Mouse (Mus musculus): ENCODE data around the gene Cox4i2.

Gene Cox4i2

DNA sequence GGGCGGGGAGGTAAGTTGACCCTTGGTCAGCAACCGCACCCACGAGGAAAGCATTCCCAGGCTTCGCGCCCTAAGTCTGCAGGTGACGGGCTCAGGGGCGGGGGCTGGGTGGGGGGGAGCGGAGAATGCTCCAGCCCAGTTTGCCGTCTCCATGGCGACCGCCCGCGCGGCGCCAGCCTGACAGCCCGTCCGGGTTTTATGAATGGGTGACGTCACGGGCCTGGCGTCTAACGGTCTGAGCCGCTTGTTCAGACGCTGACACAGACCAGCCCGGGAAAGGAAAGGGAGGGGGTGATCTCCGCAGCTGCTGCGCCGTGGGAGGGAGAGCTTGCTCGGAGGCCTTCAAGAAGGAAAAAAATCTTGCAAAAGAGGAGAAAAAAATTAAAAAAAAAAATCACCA, 19.0 kb upstream of the Cox4i2 start:
- DNase-seq (ENCODE audit: low spot score in 2 of 2), result peak; percentile 43 to 79

DNA sequence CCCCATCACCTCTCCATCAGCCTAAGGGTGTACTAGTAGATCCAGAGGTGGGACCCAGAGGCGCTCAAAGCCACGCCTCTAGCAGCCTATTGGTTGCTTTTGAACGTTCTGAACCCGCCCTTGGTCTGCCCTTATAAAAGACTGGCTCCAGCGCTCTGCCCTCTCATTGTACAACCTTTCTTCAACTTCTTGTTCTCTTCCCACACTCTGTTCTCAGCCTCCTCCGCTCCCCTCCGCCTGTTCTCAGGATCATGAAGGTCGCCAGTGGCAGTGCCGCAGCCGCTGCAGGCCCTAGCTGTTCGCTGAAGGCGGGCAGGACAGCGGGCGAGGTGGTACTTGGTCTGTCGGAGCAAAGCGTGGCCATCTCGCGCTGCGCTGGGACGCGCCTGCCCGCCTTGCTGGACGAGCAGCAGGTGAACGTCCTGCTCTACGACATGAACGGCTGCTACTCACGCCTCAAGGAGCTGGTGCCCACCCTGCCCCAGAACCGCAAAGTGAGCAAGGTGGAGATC, 17.8 kb upstream of the Cox4i2 start, which contains the start of gene Id1:
Id1 (plus strand) TSS at position 162 of the 512 bp plus-strand sequence.
- peak; percentile 58 to 74 for DNase-seq (ENCODE audit: low spot score in 2 of 2)

DNA sequence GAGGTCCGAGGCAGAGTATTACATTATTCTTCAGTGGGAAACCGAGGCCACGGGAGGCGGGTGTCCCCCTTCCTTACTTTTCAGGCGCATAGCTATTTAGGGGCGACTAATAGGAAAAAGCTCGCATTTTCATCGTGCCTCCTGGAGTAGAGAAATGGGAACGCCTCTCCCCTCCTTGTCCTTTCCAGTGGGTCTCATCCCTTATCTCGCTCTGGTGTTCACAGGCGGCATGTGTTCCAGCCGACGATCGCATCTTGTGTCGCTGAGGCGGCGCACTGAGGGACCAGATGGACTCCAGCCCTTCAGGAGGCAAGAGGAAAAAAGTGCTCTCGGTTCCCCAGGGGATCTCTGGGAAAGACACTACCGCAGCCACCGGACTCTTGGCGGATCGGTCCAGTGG, 17.2 kb upstream of the Cox4i2 start:
- DNase-seq (ENCODE audit: low spot score in 2 of 2), result no peak

DNA sequence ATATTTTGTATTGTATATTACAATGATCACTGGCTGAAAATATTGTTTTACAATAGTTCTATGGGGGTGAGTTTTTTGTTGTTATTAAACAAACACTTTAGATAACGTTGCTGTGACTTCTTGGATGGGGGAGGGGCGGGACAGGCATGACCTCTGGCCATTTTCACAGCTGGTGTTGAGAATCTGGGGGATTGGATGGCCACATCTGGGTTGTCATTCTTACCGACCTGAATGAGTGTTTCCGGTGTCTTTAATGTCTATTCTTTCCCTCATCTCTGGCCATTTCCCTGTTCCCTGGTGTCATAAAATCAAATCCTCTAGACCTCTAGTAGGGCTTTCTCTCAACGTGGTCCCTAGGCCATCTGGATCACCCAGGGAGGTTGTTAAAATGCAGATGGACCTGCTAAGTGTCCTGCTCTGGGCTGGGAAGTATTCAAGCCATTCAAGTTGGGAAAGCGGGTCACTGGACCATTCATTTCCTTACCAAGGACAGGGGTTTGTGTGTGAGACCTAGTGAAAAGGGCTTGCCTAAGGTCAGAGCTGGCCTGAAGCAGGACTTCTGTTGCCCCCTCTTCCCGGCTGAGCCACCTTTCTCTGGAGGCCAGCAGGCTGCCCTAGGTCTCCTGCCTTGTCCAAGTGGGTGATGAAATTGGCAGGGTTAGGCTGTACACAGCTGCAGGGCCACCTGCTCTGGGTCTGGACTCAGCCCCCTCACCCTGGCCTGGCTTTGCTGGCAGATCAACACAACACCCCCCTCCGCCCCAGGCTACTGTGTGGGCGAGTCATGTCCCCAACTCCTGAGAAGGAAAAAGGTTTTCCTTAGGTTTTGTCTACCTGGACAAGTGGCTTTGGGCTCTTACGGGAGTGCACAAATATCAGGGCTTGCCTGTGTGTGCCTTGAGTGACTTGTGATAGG, 16.4 kb upstream of the Cox4i2 start:
- DNase-seq (ENCODE audit: low spot score in 2 of 2), result no peak

DNA sequence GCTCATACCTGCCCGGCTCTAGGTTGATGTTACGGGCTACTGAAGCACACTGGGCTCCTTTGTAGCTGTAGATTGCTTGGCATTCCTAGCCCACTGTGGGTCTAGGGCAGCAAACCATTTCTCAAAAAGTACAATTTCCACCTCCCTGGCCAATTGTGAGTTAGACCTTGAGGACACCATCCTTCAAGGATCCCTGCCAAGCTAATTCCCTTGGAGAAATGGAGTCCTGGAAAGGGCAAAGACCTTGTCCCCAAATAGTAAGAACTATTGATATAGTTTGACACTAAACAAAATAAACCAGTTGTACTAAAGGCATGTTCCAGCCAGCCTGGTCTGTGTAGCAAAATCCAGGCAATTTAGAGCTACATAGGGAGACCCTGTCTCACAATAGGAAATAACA, 15.6 kb upstream of the Cox4i2 start:
- DNase-seq (ENCODE audit: low spot score in 2 of 2), result no peak

DNA sequence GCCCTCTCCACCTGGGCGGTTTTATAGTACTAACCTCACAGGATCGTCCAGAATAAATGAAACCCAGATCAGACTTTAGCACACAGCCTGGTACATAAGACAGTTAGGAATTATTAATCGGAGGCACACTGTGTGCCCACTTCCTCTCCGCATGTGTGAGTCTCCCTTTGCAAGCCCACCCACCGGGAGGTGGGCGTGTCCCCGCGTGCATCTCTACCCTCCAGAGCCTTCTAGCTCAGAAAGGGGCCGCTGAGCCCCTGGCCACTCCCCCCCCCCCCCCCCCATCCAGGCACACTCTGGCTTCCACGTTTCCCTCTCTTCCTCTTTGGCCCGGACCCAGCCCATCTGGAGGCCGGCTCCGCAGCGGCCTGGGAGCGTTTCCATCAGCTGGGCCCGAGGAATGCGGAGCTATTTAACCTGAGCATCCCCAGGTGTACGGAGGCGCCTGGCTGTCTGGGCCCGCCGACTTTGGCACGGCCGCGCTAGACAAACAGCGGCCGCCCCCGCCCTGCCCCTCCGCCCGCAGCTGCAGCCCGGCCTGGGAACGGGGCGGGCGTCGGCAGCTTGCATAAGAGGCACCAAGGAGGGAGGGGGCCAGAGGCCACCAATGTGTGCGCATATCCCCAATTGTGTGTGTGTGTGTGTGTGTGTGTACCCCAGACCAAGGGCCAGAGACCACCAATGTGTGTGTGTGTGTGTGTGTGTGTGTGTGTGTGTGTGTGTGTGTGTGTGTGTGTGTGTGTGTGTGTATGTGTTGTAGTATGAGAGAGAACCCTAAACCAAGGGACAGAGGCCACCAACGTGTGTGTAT, 14.7 kb upstream of the Cox4i2 start:
- DNase-seq (ENCODE audit: low spot score in 2 of 2), result peak in 1 of 2 experiments; percentile 53

DNA sequence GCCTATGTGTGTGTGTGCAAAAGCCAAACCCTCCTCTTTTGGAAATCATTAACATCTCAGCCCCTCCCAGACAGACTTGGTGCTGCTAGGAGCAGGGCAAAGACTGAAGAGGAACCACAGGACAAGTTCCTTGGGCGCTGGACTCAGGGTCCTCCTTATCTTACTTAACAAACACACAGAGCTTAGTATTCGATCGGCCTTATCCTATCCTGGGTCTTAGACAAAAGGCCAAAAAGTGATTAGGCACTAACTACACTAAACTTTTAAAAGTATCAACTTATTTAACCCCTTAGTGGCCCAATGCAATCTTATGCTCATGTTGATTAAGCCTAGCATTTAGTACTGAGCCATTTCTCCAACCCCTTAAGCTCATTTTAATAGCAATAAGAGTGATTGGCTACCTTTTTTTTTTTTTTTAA, 14.1 kb upstream of the Cox4i2 start:
- no peak for DNase-seq (ENCODE audit: low spot score in 2 of 2)

DNA sequence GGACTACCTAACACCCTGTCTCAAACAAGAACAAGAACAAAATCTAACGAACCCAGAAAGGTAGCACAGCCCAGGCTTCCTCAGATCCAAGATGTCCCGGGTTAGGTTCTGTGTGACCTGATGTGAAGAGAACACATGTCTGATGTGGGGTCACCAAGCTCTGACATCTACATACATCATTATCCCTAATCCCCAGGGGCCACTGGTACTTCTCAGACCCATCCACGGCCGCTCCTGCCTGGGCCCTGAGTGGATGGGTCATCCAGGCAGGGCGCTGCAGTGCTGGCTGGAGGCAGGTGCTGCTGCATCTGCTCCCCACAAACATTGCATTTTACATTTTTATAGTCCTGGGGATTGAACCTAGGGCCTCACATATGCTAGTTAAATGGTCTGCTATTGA, 13.5 kb upstream of the Cox4i2 start:
- no peak for DNase-seq (ENCODE audit: low spot score in 2 of 2)

DNA sequence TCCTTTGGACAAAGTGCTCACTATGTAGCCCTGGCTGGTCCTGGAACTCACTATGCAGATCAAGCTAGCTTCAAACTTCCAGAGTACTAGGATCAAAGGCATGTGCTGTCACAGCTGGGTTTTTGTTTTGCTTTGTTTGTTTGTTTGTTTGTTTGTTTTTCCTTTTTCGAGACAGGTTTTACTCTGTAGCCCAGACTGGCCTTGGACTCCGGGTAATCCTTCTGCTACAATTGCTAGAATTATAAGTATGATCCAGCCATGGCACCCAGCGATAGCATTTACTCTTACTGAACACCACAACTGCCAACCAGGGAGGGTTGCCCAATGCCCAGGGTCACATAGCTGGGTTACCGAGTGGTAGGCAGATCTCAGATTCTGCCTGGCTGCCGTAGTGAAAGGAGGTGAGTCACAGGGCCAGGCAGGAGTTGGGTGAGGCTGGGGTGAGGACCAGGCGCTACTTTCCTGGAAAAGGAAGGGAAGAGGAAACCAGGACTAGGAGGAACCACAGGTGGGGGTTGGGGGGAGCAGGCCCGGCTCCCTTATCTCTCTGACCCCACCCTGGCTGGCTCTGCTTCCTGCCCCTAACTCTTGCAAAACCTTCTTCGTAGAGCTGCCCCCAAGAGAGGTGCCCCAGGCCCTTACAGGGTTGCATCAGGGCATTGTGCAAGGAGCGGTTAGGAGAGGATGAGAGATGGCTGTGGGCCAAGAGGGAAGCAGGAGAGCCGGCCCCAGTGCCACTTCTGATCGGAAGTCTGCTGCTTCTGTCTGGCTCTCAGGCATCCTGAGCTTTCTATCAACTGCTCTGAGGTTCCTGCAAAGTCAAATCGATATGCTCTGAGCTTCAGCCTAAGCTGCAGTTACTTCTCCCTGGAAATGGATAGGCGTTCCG, 12.6 kb upstream of the Cox4i2 start:
- peak in 1 of 2 experiments; percentile 70 for DNase-seq (ENCODE audit: low spot score in 2 of 2)

DNA sequence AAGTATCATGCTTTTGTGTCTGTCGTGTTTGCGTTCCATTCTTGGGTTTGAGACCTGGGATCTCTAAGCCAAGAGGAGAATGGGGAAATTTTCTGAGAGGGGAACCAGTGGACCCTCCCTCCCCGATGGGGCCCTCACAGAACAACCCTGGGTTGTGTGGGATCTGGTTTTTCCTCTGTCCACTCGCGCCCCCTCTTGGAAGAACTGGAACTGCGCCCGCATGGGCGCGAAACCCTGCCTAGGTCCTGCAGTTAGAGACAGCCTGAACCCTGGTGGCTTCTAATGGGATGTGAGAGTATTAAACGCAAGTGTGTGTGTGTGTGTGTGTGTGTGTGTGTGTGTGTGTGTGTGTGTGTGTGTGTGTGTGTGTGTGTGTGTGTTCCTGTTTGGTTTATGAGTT, 11.5 kb upstream of the Cox4i2 start:
- peak in 1 of 2 experiments; percentile 76 for DNase-seq (ENCODE audit: low spot score in 2 of 2)

DNA sequence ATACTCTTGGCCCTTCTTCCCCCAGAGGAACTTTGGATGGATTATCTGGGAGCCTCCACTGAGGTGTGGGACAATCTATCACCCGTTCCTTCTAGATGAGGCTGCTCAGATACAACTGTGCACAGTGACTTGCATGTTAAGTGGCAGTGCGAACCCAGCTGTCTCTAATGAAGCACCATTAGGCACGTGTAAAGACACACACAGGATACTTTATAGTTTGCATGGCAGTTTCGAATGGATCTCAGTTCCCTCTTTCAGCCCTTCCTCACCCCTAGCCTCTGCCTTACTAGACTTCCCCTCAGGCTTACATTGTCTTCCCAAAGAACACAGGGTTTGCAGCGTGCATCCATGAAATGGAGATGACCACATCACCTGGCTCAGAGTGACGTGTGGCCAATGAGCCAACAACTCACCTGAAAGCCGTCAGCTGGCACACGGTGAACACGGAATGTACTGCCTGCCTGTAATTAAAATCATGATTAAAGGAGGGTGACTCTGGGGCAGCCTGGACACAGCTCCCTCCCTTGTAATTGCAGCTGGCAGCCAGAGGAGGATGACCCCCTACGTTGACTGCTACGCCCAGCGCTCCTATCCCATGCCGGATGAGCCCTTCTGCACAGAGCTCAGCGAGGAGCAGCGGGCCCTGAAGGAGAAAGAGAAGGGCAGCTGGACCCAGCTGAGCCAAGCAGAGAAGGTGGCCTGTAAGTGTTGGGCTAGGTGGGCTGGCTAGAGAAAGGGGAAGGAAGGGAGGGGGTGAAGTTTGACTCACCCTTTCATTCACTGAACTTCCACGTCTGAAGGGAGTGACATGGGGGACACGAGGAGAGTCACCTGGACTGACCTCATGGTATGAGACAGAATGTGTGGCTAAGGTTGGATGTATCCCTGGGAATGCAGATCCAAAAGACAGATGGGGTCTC, 2.8 kb downstream of the Cox4i2 start:
- no peak for DNase-seq (ENCODE audit: low spot score in 2 of 2)

DNA sequence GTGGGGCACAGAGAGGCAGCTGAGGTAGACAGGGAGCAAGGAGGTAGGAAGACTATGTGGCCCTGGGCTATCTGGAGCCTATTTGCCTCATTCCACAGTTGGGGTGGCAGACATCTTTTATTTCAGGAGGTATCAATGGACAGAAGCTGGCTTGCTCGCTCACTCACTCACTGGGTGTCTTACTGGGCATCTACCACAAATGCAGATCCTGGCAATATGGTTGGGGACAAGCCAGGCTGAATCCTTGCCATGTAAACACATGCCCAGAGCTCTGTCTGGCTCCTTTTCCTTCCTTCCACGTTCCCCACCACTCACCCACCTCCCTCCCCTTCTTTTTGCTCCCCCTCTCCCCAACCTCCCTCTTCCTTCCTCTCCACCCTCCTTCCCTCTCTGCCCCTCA, 3.5 kb downstream of the Cox4i2 start:
- no peak for DNase-seq (ENCODE audit: low spot score in 2 of 2)

DNA sequence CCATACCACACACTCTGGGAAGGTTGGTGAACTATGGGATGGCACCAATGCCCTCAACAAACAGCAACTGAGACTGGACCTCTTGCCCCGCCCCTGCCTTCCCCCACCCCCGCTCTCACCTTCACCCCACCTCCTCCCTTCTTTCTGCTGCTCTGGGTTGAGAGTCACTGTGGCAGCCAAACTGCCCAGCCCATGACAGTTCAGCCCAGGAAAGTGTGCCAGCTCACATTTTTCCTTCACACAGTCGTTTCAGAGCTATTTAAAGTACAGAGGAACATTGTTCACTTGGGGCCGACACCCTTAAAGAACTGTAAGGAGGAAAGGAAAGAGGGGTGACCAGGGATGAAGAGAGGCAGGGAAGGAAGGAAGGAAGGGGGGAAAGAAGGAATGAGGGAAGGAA, 4.4 kb downstream of the Cox4i2 start:
- no peak for DNase-seq (ENCODE audit: low spot score in 2 of 2)

DNA sequence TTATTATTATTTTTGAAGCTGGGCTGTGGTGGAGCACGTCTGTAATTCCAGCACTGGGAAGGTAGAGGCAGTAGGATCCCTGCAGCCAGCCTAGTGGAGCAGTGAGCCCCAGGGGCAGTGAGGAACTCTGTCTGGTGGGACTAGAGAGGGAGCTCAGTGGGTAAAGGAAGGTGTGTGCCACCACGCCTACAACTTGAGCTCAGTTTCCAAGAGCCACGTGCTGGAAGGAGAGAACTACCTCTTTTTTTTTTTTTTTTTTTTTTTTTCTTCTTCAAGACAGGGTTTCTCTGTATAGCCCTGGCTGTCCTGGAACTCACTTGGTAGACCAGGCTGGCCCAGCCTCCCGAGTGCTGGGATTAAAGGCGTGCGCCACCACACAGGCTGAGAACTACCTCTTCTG, 9.3 kb downstream of the Cox4i2 start:
- no peak for DNase-seq (ENCODE audit: low spot score in 2 of 2)

DNA sequence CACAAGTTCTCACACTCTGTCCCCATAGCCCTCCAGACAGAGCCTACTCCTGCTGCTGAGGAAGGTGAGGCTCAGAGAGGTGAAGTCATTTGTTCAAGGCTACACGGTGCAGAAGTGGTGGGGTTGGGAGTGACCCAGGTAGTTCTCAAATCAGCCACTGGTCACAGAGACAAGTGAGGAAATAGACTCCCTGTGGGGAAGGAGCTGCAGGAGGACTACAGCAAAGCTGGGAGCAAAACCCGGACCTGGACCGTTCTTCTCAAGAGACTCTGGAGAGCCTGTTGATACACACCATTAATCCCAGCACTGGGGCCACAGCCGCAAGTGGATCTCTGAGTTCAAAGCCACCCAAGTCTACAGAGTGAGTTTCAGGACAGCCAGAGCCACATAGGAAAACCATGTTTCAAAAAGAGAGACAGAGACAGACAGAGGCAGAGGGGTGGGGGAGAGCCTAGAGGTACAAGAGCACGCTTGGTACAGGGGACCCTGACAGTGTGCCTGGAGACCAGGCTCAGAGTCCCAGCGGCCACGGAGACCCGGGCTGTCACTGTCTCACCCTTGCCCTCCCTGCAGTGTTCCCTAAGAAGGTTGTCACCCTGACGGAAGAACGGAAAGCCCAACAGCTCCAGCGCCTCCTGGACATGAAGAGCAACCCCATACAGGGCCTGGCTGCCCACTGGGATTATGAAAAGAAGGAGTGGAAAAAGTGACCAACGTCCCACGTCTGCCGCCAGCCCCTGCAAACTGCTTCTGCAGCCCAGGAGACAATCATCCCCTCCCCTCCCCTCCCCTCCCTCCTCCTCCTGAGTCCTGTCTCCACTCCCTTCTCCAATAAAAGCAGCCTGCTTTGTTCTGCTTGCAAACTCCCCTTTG, 10.4 kb downstream of the Cox4i2 start:
- no peak for DNase-seq (ENCODE audit: low spot score in 2 of 2)

DNA sequence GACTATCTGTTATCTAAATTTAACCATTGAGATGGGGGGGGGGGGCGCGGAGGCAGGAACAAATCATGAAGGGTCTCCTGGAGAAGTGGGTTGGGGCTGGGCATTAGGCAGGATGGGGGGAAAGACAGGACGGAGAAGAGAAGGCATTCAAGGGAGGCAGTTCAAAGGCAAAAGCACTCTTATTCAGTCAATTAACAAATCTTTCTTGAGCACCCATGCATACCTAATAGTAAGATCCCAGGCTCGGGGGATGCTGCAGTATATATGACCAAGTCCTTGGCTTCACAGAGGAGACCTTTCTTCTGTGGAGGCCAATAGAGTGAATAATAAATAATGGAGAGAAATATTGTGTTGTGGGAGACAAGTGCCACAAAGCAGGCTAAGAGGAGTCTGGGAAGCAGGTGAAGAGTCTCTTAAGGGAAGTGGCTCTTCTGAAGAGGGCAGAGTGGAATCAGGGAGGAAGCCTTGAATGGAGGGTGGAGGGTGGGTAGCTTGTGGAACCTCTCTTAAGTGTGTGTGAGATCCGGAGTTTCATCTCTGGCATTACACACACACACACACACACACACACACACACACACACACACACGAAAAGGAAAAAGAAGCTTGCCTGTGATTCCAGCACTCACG, 11.2 kb downstream of the Cox4i2 start:
- DNase-seq (ENCODE audit: low spot score in 2 of 2), result no peak

DNA sequence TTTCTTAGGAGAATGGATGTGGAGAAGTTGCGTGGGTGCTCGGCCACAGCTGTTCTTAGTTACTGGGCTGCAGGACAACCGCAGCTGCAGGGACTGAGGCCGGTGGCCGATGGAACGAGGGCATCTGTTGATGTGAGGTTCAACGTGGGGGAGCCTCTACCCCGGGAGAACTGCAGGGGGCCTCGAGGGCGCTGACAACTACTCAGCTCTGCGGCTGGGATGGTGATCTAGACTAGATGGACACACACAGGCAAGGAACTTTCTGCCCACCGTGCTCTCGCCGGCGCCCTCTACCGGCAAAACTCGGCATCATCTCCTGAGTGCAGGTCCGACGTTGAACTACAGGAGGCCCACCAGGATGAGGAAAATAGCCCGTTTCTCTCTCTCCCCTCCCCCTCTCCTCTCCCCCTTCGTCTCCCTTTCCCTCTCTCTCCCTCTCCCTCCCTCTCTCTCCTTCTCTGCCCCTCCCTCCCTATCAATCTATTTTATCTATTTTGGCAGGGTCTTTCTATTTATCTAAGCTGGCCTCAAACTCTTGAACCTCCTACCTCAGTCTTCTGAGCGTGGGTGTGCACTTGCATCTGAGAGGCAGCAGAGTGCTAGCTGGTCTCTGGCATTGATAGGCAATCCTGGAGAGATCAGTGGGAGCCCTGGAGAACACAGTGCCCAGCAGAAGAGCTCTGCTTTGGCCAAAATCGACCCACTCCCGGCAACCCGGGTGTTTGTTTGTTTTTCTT, 12.6 kb downstream of the Cox4i2 start:
- DNase-seq (ENCODE audit: low spot score in 2 of 2), result peak; percentile 94 to 95

DNA sequence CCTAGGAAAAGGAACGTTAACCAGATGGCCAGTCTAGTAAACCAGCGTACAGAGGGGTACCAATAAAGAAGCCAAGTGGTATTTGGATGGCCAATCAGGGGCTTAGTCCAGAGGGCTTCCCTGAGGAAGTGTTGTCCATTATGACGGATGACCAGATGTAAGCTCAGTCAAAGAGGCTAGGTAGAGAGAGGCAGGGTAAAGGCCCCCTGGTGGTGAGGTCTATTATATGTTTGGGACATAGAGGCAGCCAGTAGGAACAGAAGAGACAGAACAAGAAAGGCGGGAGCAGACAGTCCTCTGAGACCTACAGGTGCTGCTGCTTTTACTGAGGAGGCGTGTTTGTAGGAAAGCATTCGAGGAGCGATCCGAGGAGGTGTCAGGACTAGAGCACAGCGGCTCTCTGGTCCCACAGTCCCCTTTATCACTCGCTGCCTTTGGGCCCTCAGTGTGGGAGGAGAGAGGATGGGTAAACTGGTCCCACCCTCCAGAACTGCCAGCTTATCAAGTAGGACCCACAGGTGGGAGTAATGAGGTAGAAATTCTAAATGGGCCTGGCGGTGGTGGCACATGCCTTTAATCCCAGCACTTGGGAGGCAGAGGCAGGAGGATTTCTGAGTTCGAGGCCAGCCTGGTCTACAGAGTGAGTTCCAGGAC, 13.8 kb downstream of the Cox4i2 start:
- peak; percentile 64 to 77 for DNase-seq (ENCODE audit: low spot score in 2 of 2)
